Mouse (Mus musculus) E14TG2a.4 (cell line): ENCODE measurements around the gene Aif1.

Experiments
- CTCF ChIP-seq: conservative IDR thresholded peaks from 2 replicates; pipeline ENCODE4 v1.5.1; 2014; ENCODE audit warnings: low read length
- NANOG ChIP-seq: IDR thresholded peaks from 2 replicates; pipeline ENCODE4 v1.6.1; 2014; ENCODE audit warnings: borderline replicate concordance, low read length, mixed read lengths

DNA sequence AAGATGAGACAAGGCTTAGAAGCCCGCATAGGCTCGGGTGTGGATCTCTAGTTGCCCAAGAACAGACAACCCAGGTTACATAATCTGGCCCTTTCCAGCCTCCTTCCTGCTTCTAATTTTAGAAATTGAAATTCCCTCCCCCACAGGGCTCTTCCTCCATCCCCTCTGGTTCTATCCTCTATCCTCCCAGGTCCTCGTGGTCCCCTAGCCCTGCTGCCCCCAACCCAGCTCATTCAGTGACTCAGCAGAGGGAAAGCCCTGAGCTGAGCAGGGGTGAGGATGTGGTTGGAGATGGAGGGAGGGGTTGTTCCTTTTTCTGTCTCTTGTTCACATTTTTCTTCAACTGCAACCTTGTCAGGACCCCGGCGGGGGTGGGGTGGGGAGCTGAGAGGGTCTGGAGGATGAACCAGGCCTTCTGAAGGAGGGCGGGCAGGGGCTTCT lies 43.8 kb upstream of the Aif1 start:
- TF ChIP-seq CTCF: no peak
- TF ChIP-seq NANOG: no peak
